Mouse (Mus musculus): ENCODE results near the gene Manba.

GRCm38 (mm10) chr3:135487803-135488202, 2.4 kb downstream of the Manba start:
- TF ChIP-seq TAL1 (IDR thresholded peaks at IDR 0.05; ENCODE audit: low read length) (no peak), GATA1 (IDR thresholded peaks at IDR 0.05; ENCODE audit: low read length) (no peak)
